Mouse (Mus musculus) myocyte (in vitro differentiated cells): ENCODE measurements around the gene Trim67.

Source experiments
- CEBPB ChIP-seq: IDR thresholded peaks from 2 replicates; pipeline ENCODE4 v1.6.1; 2011; ENCODE audit warnings: mild to moderate bottlenecking, moderate library complexity; ENCODE audit not compliant: poor library complexity, insufficient read depth, severe bottlenecking
- E2F4 ChIP-seq: IDR thresholded peaks from one replicate; pipeline ENCODE4 v1.6.1; 2011; ENCODE audit warnings: mild to moderate bottlenecking, control low read depth, moderate library complexity; ENCODE audit not compliant: insufficient read depth
- MAX ChIP-seq: IDR thresholded peaks from one replicate; pipeline ENCODE4 v1.6.1; 2011; ENCODE audit warnings: low read depth, mild to moderate bottlenecking, control low read depth
- MYOD1 ChIP-seq, 3 experiments: IDR thresholded peaks; one replicate each; pipeline ENCODE4 v1.6.1; 2011; ENCODE audit warnings: control low read depth in 2 of 3, low read depth in 2 of 3, mild to moderate bottlenecking in 2 of 3, moderate library complexity in 1 of 3; ENCODE audit not compliant: insufficient read length in 2 of 3, control insufficient read depth in 1 of 3
- MYOG ChIP-seq, 3 experiments: IDR thresholded peaks; one replicate each; pipeline ENCODE4 v1.6.1; 2011; ENCODE audit warnings: control low read depth in 2 of 3, low read depth in 2 of 3, mild to moderate bottlenecking in 2 of 3; ENCODE audit not compliant: insufficient read length in 2 of 3, control insufficient read depth in 1 of 3, insufficient read depth in 1 of 3
- POLR2A ChIP-seq: IDR thresholded peaks from one replicate; pipeline ENCODE4 v1.6.1; 2011; ENCODE audit warnings: low read depth, mild to moderate bottlenecking, control low read depth, moderate library complexity; ENCODE audit not compliant: insufficient read length
- POLR2AphosphoS2 ChIP-seq: IDR thresholded peaks from one replicate; pipeline ENCODE4 v1.6.1; 2011; ENCODE audit warnings: low read depth, control low read depth; ENCODE audit not compliant: insufficient read length
- REST ChIP-seq: IDR thresholded peaks from one replicate; pipeline ENCODE4 v1.6.1; 2011; ENCODE audit warnings: mild to moderate bottlenecking, control low read depth, moderate library complexity; ENCODE audit not compliant: insufficient read depth, insufficient read length
- SRF ChIP-seq: IDR thresholded peaks from one replicate; pipeline ENCODE4 v1.6.1; 2011; ENCODE audit warnings: low read depth; ENCODE audit not compliant: control insufficient read depth, insufficient read length
- TCF12 ChIP-seq: IDR thresholded peaks from one replicate; pipeline ENCODE4 v1.6.1; 2011; ENCODE audit warnings: mild to moderate bottlenecking, control low read depth; ENCODE audit not compliant: poor library complexity, insufficient read depth, severe bottlenecking
- USF1 ChIP-seq: IDR thresholded peaks from one replicate; pipeline ENCODE4 v1.6.1; 2011; ENCODE audit warnings: low read depth, mild to moderate bottlenecking, control low read depth, moderate library complexity

- TF ChIP-seq MYOG (IDR thresholded peaks at IDR 0.05; ENCODE audit: control insufficient read depth in 1 of 3, insufficient read depth in 1 of 3, insufficient read length in 2 of 3, low read depth in 2 of 3) (no peak), USF1 (no peak), E2F4 (no peak), POLR2A (no peak), MYOD1 (IDR thresholded peaks at IDR 0.05; ENCODE audit: control insufficient read depth in 1 of 3, insufficient read length in 2 of 3, low read depth in 2 of 3) (no peak), TCF12 (no peak), MAX (no peak), CEBPB (no peak), POLR2AphosphoS2 (no peak), REST (no peak), SRF (no peak)
These were observed 74.2 kb downstream of the Trim67 start for GRCm38 (mm10) chr8:124867126-124867525.
